Comparison of ENCODE assay signal across 9 mouse cellular contexts in the genomic region with DNA sequence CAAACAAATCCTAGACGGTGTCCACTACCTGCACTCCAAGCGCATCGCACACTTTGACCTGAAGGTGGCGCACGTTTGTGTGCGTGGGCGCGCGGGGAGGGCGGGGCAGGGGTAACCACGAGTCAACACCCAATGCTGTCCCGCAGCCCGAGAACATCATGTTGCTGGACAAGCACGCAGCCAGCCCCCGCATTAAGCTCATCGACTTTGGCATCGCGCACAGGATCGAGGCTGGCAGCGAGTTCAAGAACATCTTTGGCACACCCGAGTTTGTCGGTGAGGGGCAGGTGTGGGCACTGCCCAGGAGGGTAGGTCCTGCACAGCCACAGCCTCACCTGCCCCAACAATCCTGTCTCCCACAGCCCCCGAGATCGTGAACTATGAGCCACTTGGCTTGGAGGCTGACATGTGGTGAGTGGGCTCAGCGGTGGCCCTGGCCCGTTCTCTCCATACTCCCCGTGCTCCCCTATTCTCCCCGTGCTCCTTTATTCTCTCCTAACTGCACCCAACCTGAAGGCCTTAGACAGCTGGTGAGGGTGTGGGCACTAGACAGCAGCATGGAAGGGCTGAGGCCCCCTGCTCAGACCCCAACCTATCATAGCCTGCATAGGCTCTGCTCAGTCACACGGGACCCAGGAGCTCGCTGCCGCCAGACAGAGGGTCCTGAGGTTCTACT. TPM values are rescaled to one million over a fixed set of nuclear protein-coding genes. Genes with fewer than 3 reads are reported as not detected.
A peak's percentile ranks its signal among the peaks of the same experiment; 100 is the strongest.
DNase-seq lines count a peak whose midpoint lies in the region; ATAC-seq and TF ChIP-seq lines count a peak whose summit lies in the region.
"Had no signal": no experiment of that assay in that cellular context is flagged by ENCODE, and none has a peak within 500 bp of the region (broad histone marks: within the 10 kb centered on the region; RNA-seq: fewer than 3 reads in every experiment).

No protein-coding gene starts in this region.

- no peak overlapping the region for H3K27ac ChIP-seq in midbrain, postnatal 0 days (ENCODE audit: low read depth, low read length)
- H3K27ac ChIP-seq in midbrain, embryonic 14.5 days (replicated peaks; ENCODE audit: low read depth, low read length) = no peak overlapping the region

- peaks cover 16% of the 10 kb centered on the region for H3K36me3 ChIP-seq in midbrain, postnatal 0 days (ENCODE audit: insufficient read depth, low read length)
- H3K36me3 ChIP-seq in midbrain, embryonic 14.5 days (ENCODE audit: control insufficient read depth, insufficient read depth, low read length) = peaks cover 37% of the 10 kb centered on the region
- peaks cover 2% of the 10 kb centered on the region for H3K36me3 ChIP-seq in splenic B cell, adult 2 months (ENCODE audit: control insufficient read depth, insufficient read depth, low read length, poor library complexity, severe bottlenecking)

- 71% methylated on average over 30 of the region's 31 CpGs for WGBS in midbrain, postnatal 0 days
- 70% methylated on average over 31 of the region's 31 CpGs for WGBS in midbrain, embryonic 14.5 days

- no peaks in the 10 kb centered on the region for H3K9me3 ChIP-seq in midbrain, postnatal 0 days (ENCODE audit: low read length)
- H3K9me3 ChIP-seq in midbrain, embryonic 14.5 days (ENCODE audit: control insufficient read depth, low read length) = no peaks in the 10 kb centered on the region

- H3K9ac ChIP-seq in midbrain, postnatal 0 days (replicated peaks; ENCODE audit: low read length, poor library complexity, severe bottlenecking) = no peak overlapping the region
- H3K9ac ChIP-seq in midbrain, embryonic 14.5 days (replicated peaks; ENCODE audit: low read length) = no peak overlapping the region

- no peak overlapping the region for H3K4me2 ChIP-seq in midbrain, postnatal 0 days (ENCODE audit: low read depth, low read length, poor library complexity, severe bottlenecking)
- H3K4me2 ChIP-seq in midbrain, embryonic 14.5 days (ENCODE audit: low read length) = no peak overlapping the region

- TF ChIP-seq CTCF in midbrain, postnatal 0 days (IDR thresholded peaks at IDR 0.05) = peak; percentile 62

- peaks cover 5% of the 10 kb centered on the region for H3K27me3 ChIP-seq in midbrain, postnatal 0 days (ENCODE audit: insufficient read depth, low read length)
- peaks cover 7% of the 10 kb centered on the region; the same call in 1 of the 2 replicates for H3K27me3 ChIP-seq in midbrain, embryonic 14.5 days (ENCODE audit: control insufficient read depth, insufficient read depth, low read length)
- H3K27me3 ChIP-seq in splenic B cell, adult 2 months (ENCODE audit: control insufficient read depth, insufficient read depth, low read length, poor library complexity, severe bottlenecking) = no peaks in the 10 kb centered on the region

- no peak overlapping the region for H3K4me3 ChIP-seq in midbrain, postnatal 0 days (ENCODE audit: low read depth, low read length)
- H3K4me3 ChIP-seq in midbrain, embryonic 14.5 days (replicated peaks; ENCODE audit: low read depth, low read length) = no peak overlapping the region

- H3K4me1 ChIP-seq in midbrain, postnatal 0 days (ENCODE audit: insufficient read depth, low read length) = peaks cover 4% of the 10 kb centered on the region
- H3K4me1 ChIP-seq in midbrain, embryonic 14.5 days (ENCODE audit: control insufficient read depth, insufficient read depth, low read length) = peaks cover 9% of the 10 kb centered on the region; the same call in 1 of the 2 replicates

- DNase-seq in embryo, embryonic 10 days (ENCODE audit: low spot score) = peak; percentile 69
- DNase-seq in embryo, embryonic 11 days = no peak
- no peak for DNase-seq in midbrain, postnatal 0 days (ENCODE audit: low spot score)
- DNase-seq in midbrain, embryonic 14.5 days = no peak
- DNase-seq in kidney, postnatal 14 days = peak; percentile 37
- peak; percentile 49 for DNase-seq in splenic B cell, adult 2 months (ENCODE audit: low read depth, low spot score)
- DNase-seq in left cerebral cortex, adult 11 months (ENCODE audit: low spot score) = no peak
- no peak for DNase-seq in left cerebral cortex, postnatal 36 days (ENCODE audit: low spot score in 2 of 2)

- intact Hi-C loops in left cerebral cortex, postnatal 36 days (cut with DNase I) = loop anchor here (10.0 kb wide), 1 partner anchor 264 kb away; the partner anchor contains the start of gene Nfic

- no peak for ATAC-seq in midbrain, postnatal 0 days (ENCODE audit: low FRiP score)
- ATAC-seq in midbrain, embryonic 14.5 days (ENCODE audit: low FRiP score, low TSS enrichment) = no peak

RNA-seq across cellular contexts. Expression of gene 4930442H23Rik, which starts 6.7 kb away (rescaled TPM):
- not detected in 2 replicates for total RNA-seq in midbrain, postnatal 0 days (2014; rRNA removed)
- not detected in 2 replicates for polyA plus RNA-seq in midbrain, postnatal 0 days (2015; fragmentation: Nextera tagmentation; extraction: Ambion mirVana)
- 0.23 TPM in 1 of 2 replicates, not detected in the other for polyA plus RNA-seq in midbrain, embryonic 14.5 days (2014; fragmentation: Nextera tagmentation; extraction: Ambion mirVana)
- total RNA-seq in left cerebral cortex, postnatal 36 days (2021) = not detected
- total RNA-seq: gastrocnemius, postnatal 4 days had no signal

RNA-seq across cellular contexts. Expression of gene Dapk3, which starts 7.6 kb away (rescaled TPM):
- 56.7 and 88.8 TPM in 2 replicates for total RNA-seq in midbrain, postnatal 0 days (2014; rRNA removed)
- polyA plus RNA-seq in midbrain, postnatal 0 days (2015; fragmentation: Nextera tagmentation; extraction: Ambion mirVana) = 59.1 and 60.9 TPM in 2 replicates
- polyA plus RNA-seq in midbrain, embryonic 14.5 days (2014; fragmentation: Nextera tagmentation; extraction: Ambion mirVana) = 63.3 and 66.9 TPM in 2 replicates
- total RNA-seq in left cerebral cortex, postnatal 36 days (2021) = 10 to 100 TPM; 75.0 to 76.4 TPM

RNA-seq across cellular contexts. Expression of gene Nmrk2, which starts 11.5 kb away (rescaled TPM):
- not detected in 2 replicates for total RNA-seq in midbrain, postnatal 0 days (2014; rRNA removed)
- 0.14 TPM in 1 of 2 replicates, not detected in the other for polyA plus RNA-seq in midbrain, postnatal 0 days (2015; fragmentation: Nextera tagmentation; extraction: Ambion mirVana)
- not detected in 2 replicates for polyA plus RNA-seq in midbrain, embryonic 14.5 days (2014; fragmentation: Nextera tagmentation; extraction: Ambion mirVana)
- under 1 TPM in 1 of 2 experiments, not detected in 1; 0.34 TPM for total RNA-seq in left cerebral cortex, postnatal 36 days (2021)

RNA-seq across cellular contexts. Expression of gene Eef2, which starts 13.9 kb away (rescaled TPM):
- 2,062 and 2,304 TPM in 2 replicates for total RNA-seq in midbrain, postnatal 0 days (2014; rRNA removed)
- polyA plus RNA-seq in midbrain, postnatal 0 days (2015; fragmentation: Nextera tagmentation; extraction: Ambion mirVana) = 440 and 459 TPM in 2 replicates
- 479 and 528 TPM in 2 replicates for polyA plus RNA-seq in midbrain, embryonic 14.5 days (2014; fragmentation: Nextera tagmentation; extraction: Ambion mirVana)
- 100 to 1,000 TPM; 857 to 954 TPM for total RNA-seq in left cerebral cortex, postnatal 36 days (2021)

RNA-seq across cellular contexts. Expression of gene Pias4, which starts 22.7 kb away (rescaled TPM):
- 31.2 and 38.0 TPM in 2 replicates for total RNA-seq in midbrain, postnatal 0 days (2014; rRNA removed)
- polyA plus RNA-seq in midbrain, postnatal 0 days (2015; fragmentation: Nextera tagmentation; extraction: Ambion mirVana) = 30.1 and 31.3 TPM in 2 replicates
- polyA plus RNA-seq in midbrain, embryonic 14.5 days (2014; fragmentation: Nextera tagmentation; extraction: Ambion mirVana) = 49.2 and 55.7 TPM in 2 replicates
- 10 to 100 TPM; 26.7 to 31.8 TPM for total RNA-seq in left cerebral cortex, postnatal 36 days (2021)

Comparison
In these comparisons a context has a peak if more than half of its experiments do, and no peak if none do; other contexts are left out.
1. DNase-seq: peak in embryo, embryonic 10 days (single experiment), kidney, postnatal 14 days (single experiment) and splenic B cell, adult 2 months (single experiment); none in embryo, embryonic 11 days (single experiment), midbrain, postnatal 0 days (single experiment), midbrain, embryonic 14.5 days (single experiment), left cerebral cortex, adult 11 months (single experiment) and left cerebral cortex, postnatal 36 days (0 of 2).